Mouse (Mus musculus) yolk sac, embryonic 10.5 days (tissue): ENCODE measurements around the gene Car10.
"Not testable (repeated sequence)": the region's sequence is repeated elsewhere in the genome, so short reads cannot be mapped to it uniquely, and the experiment has no call there.

Experiments
- DNase-seq: peaks from one replicate; pipeline ENCODE4 v3.0.0-alpha.2; 2017; ENCODE audit warnings: low spot score

The Car10 gene

DNA sequence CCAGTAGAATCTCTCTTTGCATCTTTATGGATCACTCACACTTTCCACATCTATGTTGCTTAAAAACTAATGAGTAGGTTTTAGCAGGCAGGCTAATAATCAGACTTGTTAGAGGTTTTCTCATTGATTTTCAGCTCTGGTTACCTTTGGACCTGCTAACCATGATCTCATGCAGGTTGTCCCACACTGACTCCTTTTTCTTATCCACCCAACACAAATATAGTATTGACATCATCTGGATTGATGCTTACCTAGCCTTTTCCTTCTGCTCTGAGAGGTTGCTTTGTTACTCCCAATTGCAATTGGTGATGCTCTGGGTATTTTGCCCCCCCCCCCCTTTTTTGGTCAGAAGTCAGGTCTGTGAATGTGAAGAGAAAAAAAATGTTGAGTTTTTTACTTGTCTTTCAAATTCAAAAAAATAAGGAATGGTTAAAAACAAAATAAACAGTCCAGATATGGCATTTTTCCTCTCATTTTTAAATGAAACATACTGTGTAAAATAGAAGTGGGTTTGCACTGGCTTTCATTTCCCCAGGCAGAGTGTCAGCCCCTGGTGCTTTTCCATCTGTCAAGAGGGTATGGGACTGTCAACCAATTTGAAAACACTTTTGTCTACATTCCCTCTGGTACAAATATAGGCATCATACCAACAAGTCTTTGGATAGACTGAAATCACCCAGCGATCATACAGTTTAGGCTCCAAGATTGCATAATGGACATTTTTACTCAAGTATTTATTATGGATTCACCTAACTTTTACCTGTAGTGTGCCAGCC lies 75.9 kb downstream of the Car10 start:
- DNase-seq = no peak

DNA sequence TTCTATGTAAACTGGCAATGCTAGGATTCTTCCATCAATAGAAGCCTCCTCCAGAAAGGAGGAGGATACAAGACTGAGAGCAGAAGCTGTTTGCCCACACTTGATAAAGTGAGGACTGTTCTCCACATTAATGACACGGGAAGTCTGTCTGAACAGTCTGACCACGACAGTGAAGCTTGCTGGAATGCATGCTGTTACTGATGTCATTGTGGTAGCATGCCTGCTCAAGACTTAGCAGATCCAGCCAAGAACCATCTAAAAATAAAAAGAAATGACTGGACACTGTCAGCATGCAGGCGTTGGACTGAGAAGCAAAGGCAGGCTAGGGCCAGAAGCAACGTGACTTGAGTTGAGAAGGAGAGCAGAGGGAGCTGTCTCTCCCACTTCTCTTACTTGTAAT lies 87.6 kb downstream of the Car10 start:
- no peak for DNase-seq

DNA sequence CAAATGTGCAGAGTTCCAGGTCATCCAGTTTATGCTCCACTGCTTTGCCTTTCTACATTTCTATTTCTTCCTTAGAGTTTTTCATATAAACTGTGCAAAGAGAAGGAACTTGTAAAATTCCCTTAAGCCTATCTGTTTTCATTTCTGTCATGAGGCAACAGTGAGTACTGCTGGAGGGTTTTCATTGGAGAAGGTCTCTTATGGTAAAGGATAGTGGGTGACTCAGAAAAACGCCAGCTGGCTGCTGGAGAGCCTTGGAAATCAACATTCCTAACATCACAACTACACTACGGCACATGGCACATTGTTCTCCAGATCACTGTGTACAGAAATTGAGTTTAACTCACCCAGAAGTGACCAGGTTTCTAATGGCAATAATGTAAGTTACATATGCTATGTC lies 88.3 kb downstream of the Car10 start:
- no peak for DNase-seq

DNA sequence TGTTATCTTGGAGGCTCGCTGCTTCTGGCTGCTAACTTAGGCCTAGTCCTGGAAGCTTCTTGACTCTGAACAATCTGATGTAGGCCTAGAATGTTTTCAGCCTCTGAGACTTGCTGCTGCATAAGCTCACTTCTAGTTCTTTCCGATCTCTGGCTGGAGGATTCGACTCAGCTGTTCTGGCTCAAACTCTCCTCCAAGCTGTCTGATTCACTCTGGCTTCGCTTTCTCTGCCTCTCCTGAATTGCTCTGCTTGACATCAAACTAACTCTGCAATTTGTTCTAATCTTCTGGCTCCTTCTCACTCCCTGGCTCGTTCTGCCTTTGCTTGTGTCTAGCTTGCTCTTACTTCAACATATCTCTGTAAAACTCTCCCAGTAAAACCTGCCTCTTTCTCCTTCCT lies 90.8 kb downstream of the Car10 start:
- no peak for DNase-seq

DNA sequence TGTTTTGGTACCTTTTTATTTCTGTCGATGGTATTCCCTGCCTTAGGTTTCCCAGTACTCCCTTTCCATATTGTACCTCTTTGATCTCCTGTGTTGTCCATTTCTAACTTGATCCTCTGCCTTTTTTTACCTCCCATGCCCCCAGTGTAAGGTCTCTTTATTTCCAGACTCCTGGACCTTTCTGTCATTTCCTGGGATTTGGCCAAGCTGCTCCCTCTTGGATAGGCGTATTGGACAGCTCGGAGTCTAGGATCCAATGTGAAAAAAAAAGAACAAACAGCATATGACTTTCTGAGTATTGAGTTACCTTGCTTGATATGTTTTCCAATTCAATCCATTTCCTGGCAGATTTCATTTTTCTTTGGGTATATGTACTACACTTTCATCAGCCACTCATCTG lies 102.2 kb downstream of the Car10 start:
- no peak for DNase-seq

DNA sequence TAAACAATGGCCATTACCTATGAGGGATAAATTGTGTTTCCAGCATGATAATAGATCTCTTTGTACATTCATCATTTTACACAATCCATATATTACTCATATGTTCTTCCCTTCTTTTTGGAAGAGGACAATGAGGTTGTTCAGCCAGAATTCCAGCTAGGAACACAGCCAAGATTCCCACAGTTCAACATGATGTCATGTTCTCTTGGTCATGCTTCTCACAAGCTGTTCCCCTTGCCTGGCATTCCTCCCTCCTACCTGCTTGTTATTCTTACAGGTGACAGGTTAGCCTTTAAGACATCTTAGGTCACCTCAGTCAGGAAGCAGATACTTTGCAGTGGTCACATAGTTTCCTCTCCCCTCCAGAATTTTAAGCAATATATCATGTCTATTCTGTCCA lies 119.6 kb downstream of the Car10 start:
- no peak for DNase-seq

DNA sequence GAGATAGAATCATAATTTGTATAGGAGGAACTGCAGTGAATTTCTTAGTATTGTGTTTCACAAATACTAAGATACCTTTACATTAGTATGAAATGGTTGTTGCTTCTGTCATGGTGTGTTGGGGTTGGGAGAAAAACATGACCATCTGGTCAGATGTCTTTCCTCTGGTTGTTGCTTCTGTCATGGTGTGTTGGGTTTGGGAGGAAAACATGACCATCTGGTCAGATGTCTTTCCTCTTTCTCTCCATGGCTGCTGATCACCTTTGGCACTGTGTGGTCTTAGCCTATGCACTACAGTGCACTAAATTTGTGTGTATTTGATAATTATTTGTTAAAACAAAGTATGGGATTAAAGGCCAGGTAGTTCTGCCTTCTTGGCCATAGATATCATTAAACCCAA lies 132.2 kb downstream of the Car10 start:
- no peak for DNase-seq

DNA sequence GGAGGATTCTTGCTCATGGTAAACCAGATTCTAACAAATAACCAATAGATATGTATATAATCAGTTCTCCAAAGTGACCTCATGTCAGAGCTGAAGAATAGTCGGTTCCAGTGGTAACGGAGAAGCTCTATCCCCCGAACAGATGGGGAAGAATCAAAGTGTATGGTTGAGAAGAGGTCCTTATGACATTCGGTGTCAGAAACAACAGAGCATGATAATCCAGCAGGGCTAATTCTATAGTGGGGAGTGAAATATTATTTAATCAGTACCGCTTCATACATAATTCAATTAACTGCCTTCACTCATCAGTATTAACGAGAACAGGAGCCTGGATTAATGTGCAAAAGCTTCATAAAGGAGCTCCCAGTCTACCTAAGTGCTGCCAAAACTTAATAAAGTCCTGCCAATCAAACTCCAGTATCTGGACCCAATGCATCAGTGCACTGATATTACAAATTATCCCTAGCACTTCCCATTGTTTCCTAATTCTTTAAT lies 152.0 kb downstream of the Car10 start:
- no peak for DNase-seq

DNA sequence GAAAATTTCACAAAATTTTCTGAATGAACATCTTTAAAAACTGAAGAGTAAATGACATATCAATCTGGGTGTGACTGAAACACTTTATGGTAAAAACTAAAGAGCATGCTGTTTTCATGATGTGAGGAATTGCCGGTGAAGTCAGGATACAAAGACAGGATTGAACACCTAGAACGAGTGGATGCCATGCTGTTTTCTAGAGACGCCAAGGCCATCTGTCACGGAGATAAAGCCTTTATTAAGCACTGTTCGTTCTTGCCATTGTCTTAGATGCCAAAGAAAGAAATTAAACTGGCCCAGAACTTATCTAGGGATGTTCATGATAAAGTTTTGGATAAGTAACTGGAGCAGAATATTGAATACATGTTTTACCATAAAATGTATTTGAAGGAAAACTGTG lies 153.9 kb downstream of the Car10 start:
- no peak for DNase-seq

DNA sequence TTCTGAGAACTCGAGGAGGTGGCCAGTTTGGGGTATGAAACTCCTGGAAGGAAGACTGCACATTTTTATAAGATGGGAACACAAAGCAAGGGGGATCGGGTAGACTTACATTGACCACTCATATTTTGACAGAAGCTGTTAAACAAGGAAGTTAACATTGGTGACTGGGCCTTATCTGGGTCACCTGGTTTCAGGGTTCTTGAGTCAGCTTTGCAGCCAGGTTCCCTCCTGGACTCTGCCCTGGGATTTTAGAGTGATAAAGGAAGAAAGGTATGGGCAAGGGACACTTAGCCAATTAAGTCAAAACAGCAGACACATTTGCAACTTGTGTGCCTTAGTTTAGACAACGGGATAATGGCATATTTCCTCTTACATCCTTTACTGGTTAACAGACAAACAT lies 166.2 kb downstream of the Car10 start:
- DNase-seq = no peak

DNA sequence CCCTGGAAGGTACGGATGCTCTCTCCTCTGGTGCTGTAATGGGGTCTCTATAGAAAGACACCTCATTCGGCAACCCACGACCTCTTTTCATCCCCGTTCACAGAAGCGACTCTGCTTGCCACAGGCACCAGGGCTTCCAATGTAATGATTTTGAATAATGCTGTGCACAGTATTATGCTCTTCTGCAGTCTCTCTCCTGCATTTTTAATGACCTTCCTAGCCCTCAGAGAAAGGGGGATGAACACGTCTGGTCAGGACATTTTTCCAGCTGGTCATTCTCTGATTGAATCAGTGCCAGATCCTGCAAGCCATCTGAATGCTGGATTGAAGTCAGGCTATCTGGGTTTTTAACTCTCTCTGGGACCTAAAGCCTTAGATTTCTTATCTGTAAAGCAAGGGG lies 174.2 kb downstream of the Car10 start:
- no peak for DNase-seq

DNA sequence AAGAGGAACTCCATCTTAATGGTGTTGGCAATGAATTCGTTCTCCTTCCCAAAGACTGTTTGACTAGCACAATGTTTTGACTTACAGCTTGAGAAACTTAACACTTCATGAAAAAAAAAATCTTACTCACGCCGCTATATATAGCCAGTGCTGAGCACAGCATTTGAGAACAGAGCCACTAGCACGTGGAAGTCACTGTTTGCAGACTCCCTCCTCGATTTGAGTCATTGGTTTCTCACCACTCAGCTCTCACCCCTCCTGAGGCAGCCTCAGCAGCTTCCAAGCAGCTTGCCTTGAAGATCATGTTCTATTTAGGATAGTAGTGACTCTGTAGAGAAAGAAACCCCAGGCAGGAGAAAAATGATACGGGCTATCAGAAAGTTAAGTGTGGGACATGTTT lies 176.1 kb downstream of the Car10 start:
- DNase-seq = no peak

DNA sequence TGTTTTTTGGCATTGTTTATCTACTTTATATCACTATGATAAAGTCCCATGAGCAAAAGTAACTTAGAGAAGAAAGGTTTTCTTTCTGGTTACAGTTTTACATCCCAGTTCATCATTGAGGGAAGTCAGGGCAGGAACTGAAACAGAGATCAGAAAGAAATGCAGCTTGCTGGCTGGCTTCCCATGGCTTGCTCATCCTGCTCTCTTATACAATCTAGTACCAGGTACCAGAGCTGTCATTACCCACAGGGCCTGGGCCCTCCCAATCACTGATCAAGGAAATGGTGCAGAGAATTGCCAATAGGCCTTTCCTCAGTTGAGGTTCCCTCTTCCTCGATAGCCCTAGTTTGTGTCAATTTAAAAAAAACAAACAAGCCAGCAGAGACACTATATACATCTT lies 195.8 kb downstream of the Car10 start:
- DNase-seq = no peak

DNA sequence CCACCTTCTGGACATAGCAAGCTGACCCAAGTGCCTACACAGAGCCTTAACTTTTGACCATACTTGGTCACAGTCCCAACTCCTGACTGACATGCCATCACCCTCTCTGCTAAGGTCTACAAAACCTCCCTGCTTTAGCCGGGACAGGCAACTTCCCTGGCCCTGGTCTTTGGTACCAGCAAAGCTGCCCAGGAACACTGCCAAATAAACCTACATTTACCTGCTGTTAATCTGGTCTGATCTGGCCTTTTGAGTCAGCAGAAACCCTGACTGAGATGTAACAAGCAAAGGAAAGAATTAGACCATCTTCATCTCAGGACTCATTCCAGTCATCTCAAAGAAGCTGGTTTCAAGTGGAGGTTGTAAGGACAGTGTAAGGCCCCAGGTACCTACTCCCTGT lies 212.2 kb downstream of the Car10 start:
- DNase-seq = no peak

DNA sequence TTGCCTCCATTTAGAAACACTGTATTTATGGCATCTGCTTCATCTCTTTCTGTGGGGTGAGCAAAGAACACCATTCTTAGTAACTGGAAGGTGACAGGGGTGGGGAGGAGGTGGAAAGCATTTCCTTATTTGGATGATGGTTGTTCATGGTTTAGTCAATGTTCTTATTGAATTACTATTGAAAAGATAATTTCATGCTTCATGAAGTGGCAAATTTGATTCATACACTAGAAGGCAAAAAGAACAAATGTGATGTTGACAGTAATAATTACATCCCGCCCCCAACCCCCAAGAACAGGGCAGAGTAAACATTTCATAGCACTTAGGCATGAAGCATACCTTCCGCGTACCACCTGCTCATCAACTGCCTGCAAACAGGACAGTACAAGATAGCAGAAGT lies 239.9 kb downstream of the Car10 start:
- DNase-seq = no peak

DNA sequence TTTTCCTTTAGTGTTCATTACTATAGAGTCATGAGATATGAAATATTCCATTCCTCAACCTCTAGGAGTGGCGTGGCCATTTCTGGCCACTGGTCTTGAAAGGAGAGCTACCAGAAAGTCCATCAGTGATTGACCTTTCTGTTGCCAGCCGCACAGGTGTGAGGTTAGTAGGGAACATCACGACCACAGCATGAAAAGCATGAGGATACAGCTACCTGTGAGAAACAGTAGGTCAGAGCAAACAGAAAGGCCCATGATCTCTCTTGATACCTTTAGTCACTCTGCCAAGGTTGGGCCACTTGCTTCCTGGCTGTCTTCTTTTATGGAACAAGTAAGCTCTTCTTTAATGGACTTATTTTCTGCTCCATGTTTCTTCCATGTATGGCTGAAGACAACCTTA lies 246.1 kb downstream of the Car10 start:
- DNase-seq = no peak

DNA sequence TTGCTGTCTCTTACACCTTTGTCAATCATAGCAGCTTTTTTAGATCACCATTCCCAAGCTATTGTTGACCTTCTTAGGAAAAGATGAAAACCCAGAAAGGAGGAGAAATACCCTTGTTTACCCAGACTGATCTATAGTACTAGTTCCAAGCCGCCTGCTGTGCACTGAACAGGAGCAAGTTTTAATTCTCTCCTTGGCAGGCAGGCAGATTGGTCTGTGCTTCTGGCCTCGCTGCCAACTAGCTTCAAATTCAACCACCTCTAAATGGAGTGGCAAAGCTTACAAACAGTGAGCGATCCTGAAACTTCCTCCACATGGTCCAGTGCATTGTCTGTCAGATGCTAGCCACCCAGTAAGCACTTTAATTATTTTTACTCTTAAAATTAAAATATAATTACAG lies 247.0 kb downstream of the Car10 start:
- DNase-seq = no peak

DNA sequence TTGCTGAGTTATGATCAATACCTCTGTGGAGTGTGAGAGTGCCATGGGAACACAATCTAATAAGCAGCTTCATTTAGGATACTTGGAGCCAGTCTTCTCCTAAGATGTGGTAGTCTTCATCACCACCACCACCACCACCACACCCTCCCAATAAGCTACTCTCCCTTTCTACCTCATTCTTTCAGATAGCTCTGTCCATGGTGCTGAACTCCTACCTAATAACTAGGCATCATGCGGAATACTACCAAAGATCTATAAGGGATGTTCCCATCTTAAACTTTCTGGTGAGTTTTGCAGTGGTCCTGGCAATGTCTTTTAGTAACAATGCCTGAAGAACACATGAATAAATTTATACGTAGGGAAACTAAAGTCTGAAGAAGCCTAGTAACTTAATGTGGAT lies 263.7 kb downstream of the Car10 start:
- peak; percentile 14 for DNase-seq

DNA sequence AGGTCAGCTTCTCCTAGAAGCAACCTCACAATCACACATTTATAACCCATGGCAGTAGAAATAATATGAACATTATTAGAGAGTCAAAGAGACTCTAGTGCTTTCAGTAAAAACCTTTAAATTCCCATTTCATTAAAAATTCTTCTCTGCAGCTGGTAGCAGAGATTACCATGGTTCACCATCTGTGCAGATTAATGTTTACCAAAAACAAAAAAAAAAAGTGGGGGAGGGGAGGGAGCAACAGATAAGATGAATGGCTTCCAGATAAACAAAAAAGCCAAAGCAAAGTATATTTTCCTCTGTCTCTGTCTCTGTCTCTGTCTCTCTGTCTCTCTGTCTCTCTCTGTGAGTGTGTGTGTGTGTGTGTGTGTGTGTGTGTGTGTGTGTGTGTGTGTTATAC lies 266.3 kb downstream of the Car10 start:
- no peak for DNase-seq

DNA sequence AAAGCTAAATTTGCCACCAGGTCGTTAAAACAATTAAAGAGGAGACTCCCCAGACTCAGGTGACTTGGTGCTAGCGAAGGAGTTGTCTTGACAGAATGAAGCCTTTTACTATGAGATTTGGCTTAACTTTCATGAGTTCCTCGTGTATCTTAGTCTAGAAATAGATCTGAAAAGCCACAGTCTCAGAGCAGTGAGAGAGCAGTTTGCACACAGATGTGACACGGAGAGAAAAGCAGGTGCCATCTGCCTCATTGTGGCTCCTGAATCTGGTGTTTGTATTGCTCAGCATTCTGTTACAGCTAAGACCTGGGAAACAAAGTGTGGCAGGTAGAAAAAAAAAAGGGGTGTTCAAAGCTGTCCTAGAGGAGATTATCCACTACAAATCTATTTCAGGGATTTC lies 269.4 kb downstream of the Car10 start:
- DNase-seq = no peak

DNA sequence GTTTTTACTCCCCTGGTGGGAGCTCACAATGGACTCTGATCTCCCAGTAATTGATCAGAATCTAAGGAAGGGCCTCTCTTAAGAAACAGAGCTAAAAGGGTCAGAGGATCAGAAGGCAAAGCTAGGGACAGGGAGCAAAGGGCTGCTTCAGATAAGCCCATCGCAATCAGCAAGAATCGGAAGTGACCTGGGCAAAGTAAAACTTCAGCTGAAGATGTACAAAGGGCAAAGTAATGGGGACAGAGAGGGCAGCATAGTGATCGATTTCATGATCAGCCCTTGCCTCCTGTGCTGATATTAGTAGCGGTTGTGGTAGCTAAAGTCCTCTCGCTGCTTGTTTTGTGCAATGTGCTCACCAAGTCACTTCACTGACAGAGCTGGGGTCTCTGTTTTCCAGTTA lies 269.9 kb downstream of the Car10 start:
- peak; percentile 62 for DNase-seq

DNA sequence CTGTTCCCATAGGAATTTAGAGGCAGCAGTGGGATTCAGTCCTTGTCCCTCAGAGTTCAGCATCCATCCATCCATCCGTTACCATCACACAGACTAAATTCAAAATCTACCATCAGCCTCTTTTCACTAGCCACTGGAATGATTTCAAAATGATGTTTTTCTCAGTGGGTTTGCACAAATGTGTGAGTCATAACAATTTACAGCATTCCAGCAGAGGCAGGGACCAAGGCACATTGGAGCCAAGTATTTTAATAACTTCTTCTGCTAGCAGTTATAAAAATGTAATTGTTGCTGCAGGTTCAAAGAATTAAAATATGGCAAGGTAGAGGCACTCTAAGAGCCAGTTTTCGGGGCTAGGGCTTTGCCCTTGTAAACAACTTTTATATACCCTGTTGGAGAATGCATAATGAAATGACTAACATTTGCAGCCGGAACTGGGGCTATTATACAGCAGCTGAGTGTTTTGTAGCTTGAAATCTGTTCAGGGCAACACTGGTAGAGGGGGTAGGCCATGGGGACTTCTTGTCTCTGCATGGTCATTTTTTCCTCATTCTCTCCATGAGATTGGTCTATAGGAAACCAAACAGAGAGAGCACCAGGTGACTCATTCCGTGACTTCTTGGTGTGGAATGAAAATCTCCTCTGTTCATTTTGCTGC lies 276.0 kb downstream of the Car10 start:
- no peak for DNase-seq

DNA sequence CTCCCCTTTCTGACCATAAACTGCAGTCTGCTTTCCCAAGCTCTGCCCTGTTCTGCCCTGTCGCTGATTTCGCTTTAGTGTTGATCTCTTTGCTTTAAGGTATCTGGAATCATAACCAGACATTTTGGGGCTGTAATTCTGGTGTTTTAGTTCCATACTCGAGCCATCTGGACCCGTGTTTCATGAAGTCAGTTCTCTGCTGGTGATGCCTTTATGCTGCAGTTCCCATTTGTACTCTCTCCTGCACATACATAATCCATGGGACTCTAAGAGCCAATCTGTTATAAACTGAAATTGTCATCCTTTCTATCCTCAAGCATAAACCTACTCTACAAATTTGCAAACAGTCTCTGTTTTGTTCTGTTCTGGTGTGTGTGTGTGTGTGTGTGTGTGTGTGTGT lies 293.3 kb downstream of the Car10 start:
- DNase-seq = no peak

DNA sequence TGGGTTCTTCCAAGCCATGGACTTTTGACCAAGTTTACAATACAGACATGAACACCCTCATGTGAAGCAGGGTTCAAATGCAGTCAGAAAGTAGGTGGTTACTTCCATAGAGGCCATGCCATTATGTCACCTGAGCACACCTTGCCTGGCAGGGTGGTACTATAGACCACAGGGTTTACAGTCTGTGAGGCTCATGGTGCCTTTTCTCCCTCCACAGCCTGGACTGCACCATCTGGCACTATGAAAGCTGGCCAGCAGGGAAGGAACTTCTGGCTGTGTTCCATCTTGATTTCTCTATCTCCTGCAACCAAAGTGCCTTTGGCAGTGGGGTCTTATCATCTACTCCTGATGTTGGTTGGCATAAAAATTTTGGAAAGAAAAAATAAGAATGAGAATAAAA lies 295.5 kb downstream of the Car10 start:
- DNase-seq = not testable (repeated sequence)
